Mouse (Mus musculus) left cerebral cortex, adult 8-10 months (tissue): ENCODE data around the gene Lrsam1. TPM values are rescaled to one million over a fixed set of nuclear protein-coding genes. Genes with fewer than 3 reads are reported as not detected.

Experiments used
- total RNA-seq, 4 experiments: library from RNA; stranded (reverse); gene quantifications; 2 replicates each; pipeline ENCODE4 v1.2.4; 2022

Lrsam1 gene
- total RNA-seq, 4 experiments from 2014 or later, result 37.5 to 44.2 (median 38.6) TPM

Other genes with a start within 250 kb of the Lrsam1 start
- gene Cdk9, start 248.5 kb downstream of the Lrsam1 start, total RNA-seq, result 100 to 1,000 TPM in 2 of 4 experiments, 10 to 100 TPM in 2; 95.8 to 114 (median 105) TPM
- 10 to 100 TPM; 29.5 to 37.8 (median 33.5) TPM for gene Sh2d3c, start 240.6 kb downstream of the Lrsam1 start, total RNA-seq
- 1 to 10 TPM; 2.0 to 2.8 (median 2.3) TPM for gene 6330409D20Rik, start 220.6 kb downstream of the Lrsam1 start, total RNA-seq
- gene Tor2a, start 204.4 kb downstream of the Lrsam1 start, total RNA-seq, result 10 to 100 TPM; 27.7 to 32.6 (median 29.9) TPM
- gene Ttc16, start 186.0 kb downstream of the Lrsam1 start, total RNA-seq, result under 1 TPM; 0.18 to 0.81 (median 0.53) TPM
- 1 to 10 TPM; 6.4 to 9.2 (median 7.7) TPM for gene Ptrh1, start 185.8 kb downstream of the Lrsam1 start, total RNA-seq
- 1 to 10 TPM in 1 of 4 experiments, under 1 TPM in 2, not detected in 1; 0.27 to 1.0 (median 0.66) TPM for gene Cfap157, start 177.2 kb downstream of the Lrsam1 start, total RNA-seq
- gene Stxbp1, start 114.4 kb downstream of the Lrsam1 start, total RNA-seq, result 100 to 1,000 TPM; 883 to 958 (median 954) TPM
- 10 to 100 TPM; 24.7 to 31.8 (median 28.4) TPM for gene Fam129b, start 85.5 kb downstream of the Lrsam1 start, total RNA-seq
- gene Rpl12, start 55 bp downstream of the Lrsam1 start, total RNA-seq, result 100 to 1,000 TPM; 114 to 127 (median 119) TPM
- gene Slc2a8, start 20.5 kb upstream of the Lrsam1 start, total RNA-seq, result 10 to 100 TPM; 21.9 to 27.0 (median 24.9) TPM
- gene Garnl3, start 170.0 kb upstream of the Lrsam1 start, total RNA-seq, result 100 to 1,000 TPM in 3 of 4 experiments, 10 to 100 TPM in 1; 90.0 to 133 (median 114) TPM